Mouse (Mus musculus) MEL (cell line): ENCODE measurements around the gene Srebf2.

ENCODE experiments used
- CTCF ChIP-seq, 3 experiments: IDR thresholded peaks in 2 of 3; conservative IDR thresholded peaks in 1 of 3; 2 replicates each; pipeline ENCODE4 v1.5.1; 2011 to 2012; ENCODE audit warnings: low read length in 3 of 3, low read depth in 2 of 3, mild to moderate bottlenecking in 2 of 3, improper control_type of control experiment in 1 of 3, inconsistent platforms in 1 of 3, mixed read lengths in 1 of 3, moderate library complexity in 1 of 3; ENCODE audit not compliant: control insufficient read depth in 1 of 3, insufficient read depth in 1 of 3, poor library complexity in 1 of 3, severe bottlenecking in 1 of 3
- EP300 ChIP-seq, 2 experiments: IDR thresholded peaks; 2 replicates each; pipeline ENCODE4 v1.6.1; 2011; ENCODE audit warnings: improper control_type of control experiment in 2 of 2, low read length in 2 of 2, low read depth in 1 of 2, mild to moderate bottlenecking in 1 of 2
- GATA1 ChIP-seq: IDR thresholded peaks from 2 replicates; pipeline ENCODE4 v1.6.1; 2011; ENCODE audit warnings: low read depth, low read length, improper control_type of control experiment
- HCFC1 ChIP-seq: IDR thresholded peaks from 2 replicates; pipeline ENCODE4 v1.6.1; 2012; ENCODE audit warnings: low read depth, mild to moderate bottlenecking, inconsistent platforms, low read length, improper control_type of control experiment, moderate library complexity
- MAFK ChIP-seq: IDR thresholded peaks from 2 replicates; pipeline ENCODE4 v1.6.1; 2011; ENCODE audit warnings: low read depth, mild to moderate bottlenecking, low read length, improper control_type of control experiment, borderline replicate concordance
- MEF2A ChIP-seq: IDR thresholded peaks from 2 replicates; pipeline ENCODE4 v1.6.1; 2014; ENCODE audit warnings: low read depth, mild to moderate bottlenecking, inconsistent platforms, low read length, improper control_type of control experiment; ENCODE audit not compliant: poor library complexity, insufficient replicate concordance, severe bottlenecking; ENCODE audit errors: extremely low read depth
- MXI1 ChIP-seq: IDR thresholded peaks from 2 replicates; pipeline ENCODE4 v1.6.1; 2011; ENCODE audit warnings: mild to moderate bottlenecking, low read depth, low read length, improper control_type of control experiment
- POLR2A ChIP-seq, 2 experiments: IDR thresholded peaks; 2 replicates each; pipeline ENCODE4 v1.6.1; 2011 to 2012; ENCODE audit warnings: low read length in 2 of 2, mild to moderate bottlenecking in 2 of 2, control low read depth in 1 of 2, improper control_type of control experiment in 1 of 2, low read depth in 1 of 2, moderate library complexity in 1 of 2; ENCODE audit not compliant: control insufficient read depth in 1 of 2, insufficient read depth in 1 of 2, poor library complexity in 1 of 2
- POLR2AphosphoS2 ChIP-seq: IDR thresholded peaks from 2 replicates; pipeline ENCODE4 v1.6.1; 2011; ENCODE audit warnings: low read length, improper control_type of control experiment
- RAD21 ChIP-seq: IDR thresholded peaks from 2 replicates; pipeline ENCODE4 v1.6.1; 2011; ENCODE audit warnings: mild to moderate bottlenecking, low read depth, low read length, improper control_type of control experiment
- SIN3A ChIP-seq: IDR thresholded peaks from 2 replicates; pipeline ENCODE4 v1.6.1; 2012; ENCODE audit warnings: low read length, improper control_type of control experiment, inconsistent platforms
- SMC3 ChIP-seq: IDR thresholded peaks from 2 replicates; pipeline ENCODE4 v1.6.1; 2011; ENCODE audit warnings: low read depth, low read length, improper control_type of control experiment
- USF1 ChIP-seq: IDR thresholded peaks from 2 replicates; pipeline ENCODE4 v1.6.1; 2014; ENCODE audit warnings: low read depth, mild to moderate bottlenecking, inconsistent platforms, low read length, improper control_type of control experiment, moderate library complexity
- ZNF384 ChIP-seq: IDR thresholded peaks from 2 replicates; pipeline ENCODE4 v1.6.1; 2012; ENCODE audit warnings: low read depth, mild to moderate bottlenecking, inconsistent platforms, low read length, improper control_type of control experiment

GRCm38 (mm10) chr15:82202086-82202485 lies 55.1 kb downstream of the Srebf2 start:
- no peak for TF ChIP-seq MEF2A
- no peak for TF ChIP-seq SIN3A
- TF ChIP-seq RAD21: no peak
- no peak for TF ChIP-seq POLR2A (IDR thresholded peaks at IDR 0.05; ENCODE audit: control insufficient read depth in 1 of 2, insufficient read depth in 1 of 2, low read depth in 1 of 2, low read length in 2 of 2, poor library complexity in 1 of 2)
- no peak for TF ChIP-seq CTCF (IDR thresholded peaks at IDR 0.05 in 2 of 3, conservative IDR thresholded peaks at IDR 0.05 in 1 of 3; ENCODE audit: control insufficient read depth in 1 of 3, insufficient read depth in 1 of 3, low read depth in 2 of 3, low read length in 3 of 3, poor library complexity in 1 of 3, severe bottlenecking in 1 of 3)
- no peak for TF ChIP-seq EP300 (IDR thresholded peaks at IDR 0.05; ENCODE audit: low read depth in 1 of 2, low read length in 2 of 2)
- TF ChIP-seq USF1: no peak
- no peak for TF ChIP-seq ZNF384
- TF ChIP-seq SMC3: no peak
- no peak for TF ChIP-seq POLR2AphosphoS2
- no peak for TF ChIP-seq MXI1
- TF ChIP-seq HCFC1: no peak
- no peak for TF ChIP-seq MAFK
- no peak for TF ChIP-seq GATA1
